Mouse (Mus musculus) leukemia stem cell, adult 10-12 weeks (primary cell): ENCODE measurements around the gene Olfr492. TPM values are rescaled to one million over a fixed set of nuclear protein-coding genes. Genes with fewer than 3 reads are reported as not detected.

Experiments
- polyA plus RNA-seq: library from polyadenylated mRNA; stranded (reverse); fragments of >175 nt; gene quantifications from 2 replicates; pipeline ENCODE4 v1.2.3, GENCODE M21; 2012; ENCODE audit warnings: low replicate concordance

The Olfr492 gene
- polyA plus RNA-seq = not detected in 2 replicates

DNA sequence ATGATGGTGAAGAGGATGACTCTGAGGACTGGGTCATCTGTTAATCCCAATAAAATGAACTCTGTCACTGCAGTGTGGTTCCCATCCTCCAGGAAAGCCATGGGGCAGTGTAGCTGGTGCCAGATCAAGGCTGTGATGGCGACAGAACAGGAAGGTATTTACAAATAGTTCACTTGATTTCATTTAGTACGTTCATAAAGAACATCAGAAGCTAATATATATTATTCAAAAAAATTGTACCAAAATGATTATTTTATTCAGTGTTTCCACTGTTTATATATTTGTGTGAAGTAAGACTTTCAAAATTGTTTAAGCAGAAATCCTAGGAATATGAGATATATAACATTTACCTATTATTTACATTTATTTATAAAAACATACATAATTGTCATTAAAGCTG is at the start of gene Olfr492:
Olfr492 (minus strand) TSS at position 101 of the 400 bp plus-strand sequence.

DNA sequence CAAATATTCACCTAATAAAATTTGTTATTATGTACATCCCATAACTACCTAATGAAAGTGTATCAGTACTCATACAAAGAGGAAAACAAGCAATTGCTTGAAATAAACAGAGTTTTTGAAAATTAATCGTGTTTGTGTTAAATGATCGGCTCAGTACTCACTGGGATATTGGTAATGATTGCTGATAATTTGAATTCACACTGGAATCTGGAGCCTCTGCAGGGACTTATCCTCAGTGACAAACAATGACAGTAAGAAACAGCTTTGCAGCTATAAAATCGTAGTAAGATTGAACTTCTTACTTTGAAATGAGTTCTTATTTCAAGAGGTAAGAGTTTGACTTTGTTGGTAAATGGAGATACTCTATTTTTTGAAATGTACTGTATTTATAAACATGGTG is 41.6 kb upstream of the Olfr492 start, which contains the start of gene Olfr494:
Olfr494 (plus strand) TSS at position 301 of the 400 bp plus-strand sequence.

DNA sequence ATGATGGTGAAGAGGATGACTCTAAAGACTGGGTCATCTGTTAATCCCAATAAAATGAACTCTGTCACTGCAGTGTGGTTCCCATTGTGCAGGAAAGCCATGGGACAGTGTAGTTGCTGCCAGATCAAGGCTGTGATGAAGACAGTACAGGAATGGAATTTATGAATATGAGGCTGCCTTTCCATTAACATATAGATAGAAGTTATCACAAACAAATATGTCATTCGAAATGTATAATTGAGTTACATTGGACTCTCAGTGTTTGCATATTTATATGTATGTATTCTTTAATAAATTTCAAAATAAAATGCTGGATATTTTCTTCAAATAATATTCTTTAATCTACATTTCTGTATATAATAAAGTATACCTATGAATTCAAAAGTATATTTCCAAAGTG is 23.4 kb upstream of the Olfr492 start, which contains the start of gene Olfr493:
Olfr493 (minus strand) TSS at position 101 of the 400 bp plus-strand sequence.

DNA sequence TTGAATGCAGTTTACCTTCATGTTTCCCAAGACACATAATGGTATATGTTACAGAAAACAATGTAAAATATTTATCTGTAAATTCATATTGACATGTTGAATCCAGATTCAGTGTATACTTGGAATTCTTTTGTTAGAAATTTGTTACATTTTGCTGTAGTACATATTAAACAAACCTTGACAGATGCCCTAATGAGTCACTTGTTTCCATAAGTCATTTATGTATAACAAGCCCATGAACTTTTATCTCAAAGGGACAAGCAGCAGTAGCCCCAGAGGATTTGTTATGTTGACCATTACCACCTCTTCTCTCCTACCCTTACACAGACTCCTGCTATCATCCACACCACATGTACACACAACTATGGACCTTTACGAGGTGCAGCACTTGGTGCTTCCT is 10.3 kb downstream of the Olfr492 start, which contains the start of gene Olfr491:
Olfr491 (plus strand) TSS at position 301 of the 400 bp plus-strand sequence.

DNA sequence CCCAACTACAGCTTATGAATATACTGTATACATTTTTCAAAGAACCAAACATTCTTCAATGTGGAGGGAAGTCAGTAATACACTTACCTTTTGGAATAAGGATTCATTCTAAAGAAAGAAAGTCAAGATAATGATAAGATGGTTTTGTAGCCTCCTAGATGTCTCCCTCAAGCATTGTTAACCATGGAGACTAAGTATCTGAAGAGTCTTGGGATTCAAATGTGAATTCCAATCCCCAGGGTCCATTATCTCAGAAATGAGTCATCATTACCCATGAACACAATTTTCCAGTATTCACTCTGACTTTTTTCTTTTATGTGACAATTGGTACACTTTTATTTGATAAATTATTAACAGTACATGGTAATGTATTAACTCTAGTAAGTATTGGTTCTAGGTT is 34.6 kb downstream of the Olfr492 start, which contains the start of gene Olfr490:
Olfr490 (minus strand) TSS at position 101 of the 400 bp plus-strand sequence.

Other genes starting within 250 kb of the Olfr492 start
- 0.03 TPM in 1 of 2 replicates, not detected in the other for gene Olfr481, start 243.8 kb downstream of the Olfr492 start, polyA plus RNA-seq
- gene Olfr482, start 226.1 kb downstream of the Olfr492 start, polyA plus RNA-seq = not detected in 2 replicates
- not detected in 2 replicates for gene Olfr483, start 222.8 kb downstream of the Olfr492 start, polyA plus RNA-seq
- not detected in 2 replicates for gene Olfr484, start 196.2 kb downstream of the Olfr492 start, polyA plus RNA-seq
- not detected in 2 replicates for gene Olfr485, start 163.8 kb downstream of the Olfr492 start, polyA plus RNA-seq
- gene Olfr486, start 150.9 kb downstream of the Olfr492 start, polyA plus RNA-seq = not detected in 2 replicates
- gene Olfr487, start 109.0 kb downstream of the Olfr492 start, polyA plus RNA-seq = not detected in 2 replicates
- 0.08 TPM in 1 of 2 replicates, not detected in the other for gene Olfr488, start 65.3 kb downstream of the Olfr492 start, polyA plus RNA-seq
- gene Olfr490, start 34.7 kb downstream of the Olfr492 start, polyA plus RNA-seq = not detected in 2 replicates
- not detected in 2 replicates for gene Olfr491, start 10.2 kb downstream of the Olfr492 start, polyA plus RNA-seq
- not detected in 2 replicates for gene Olfr493, start 23.3 kb upstream of the Olfr492 start, polyA plus RNA-seq
- gene Olfr494, start 41.7 kb upstream of the Olfr492 start, polyA plus RNA-seq = not detected in 2 replicates
- not detected in 2 replicates for gene Olfr495, start 69.5 kb upstream of the Olfr492 start, polyA plus RNA-seq
- not detected in 2 replicates for gene Olfr497, start 96.7 kb upstream of the Olfr492 start, polyA plus RNA-seq
- not detected in 2 replicates for gene Olfr498, start 141.7 kb upstream of the Olfr492 start, polyA plus RNA-seq
- gene Olfr502, start 201.4 kb upstream of the Olfr492 start, polyA plus RNA-seq = not detected in 2 replicates
- not detected in 2 replicates for gene Olfr503, start 220.9 kb upstream of the Olfr492 start, polyA plus RNA-seq
- not detected in 2 replicates for gene Olfr504, start 242.1 kb upstream of the Olfr492 start, polyA plus RNA-seq